Mouse (Mus musculus): ENCODE data around the gene Glis3. TPM values are rescaled to one million over a fixed set of nuclear protein-coding genes. Genes with fewer than 3 reads are reported as not detected.

Glis3 gene
- polyA plus RNA-seq, 1 experiment from 2014 or later = 3.4 TPM

DNA sequence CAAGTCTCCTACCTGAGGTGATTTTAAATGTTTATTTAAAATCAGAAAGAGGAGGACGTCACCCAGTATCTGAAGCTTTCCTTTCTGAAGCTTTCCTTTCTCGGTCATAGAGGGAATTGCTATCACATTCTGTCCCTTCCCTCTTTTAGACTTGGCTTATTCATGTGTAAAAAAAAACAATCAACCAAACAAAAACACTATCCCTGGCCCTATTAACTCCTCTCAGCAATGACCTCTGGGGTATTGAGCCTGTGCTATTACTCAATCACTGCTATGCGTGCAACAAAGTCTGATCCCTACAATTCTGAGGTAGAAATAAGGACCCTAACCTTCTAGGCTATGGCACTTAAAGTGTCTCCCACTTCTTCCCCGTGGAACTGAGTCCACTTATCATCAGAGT is 311.7 kb downstream of the Glis3 start:
- H3K36me3 ChIP-seq (ENCODE audit: control insufficient read depth, insufficient read depth, low read length) = no peaks in the 10 kb centered on the region
- H3K4me1 ChIP-seq (replicated peaks; ENCODE audit: control insufficient read depth, insufficient read depth, low read length) = no peaks in the 10 kb centered on the region; the same call in 1 of the 2 replicates
- H3K9ac ChIP-seq (ENCODE audit: low read length) = no peak overlapping the region
- no peak for DNase-seq (ENCODE audit: low spot score)
- no peak overlapping the region for H3K27ac ChIP-seq (ENCODE audit: low read depth, low read length)
- WGBS = 52% methylated on average over 4 of the region's 4 CpGs
- no peaks in the 10 kb centered on the region for H3K9me3 ChIP-seq (ENCODE audit: control insufficient read depth, low read length)
- H3K4me2 ChIP-seq (ENCODE audit: low read depth, low read length, severe bottlenecking) = no peak overlapping the region
- no peak for ATAC-seq (replicated peaks; ENCODE audit: low FRiP score)
- no peak overlapping the region for H3K4me3 ChIP-seq (ENCODE audit: low read depth, low read length)
- H3K27me3 ChIP-seq (ENCODE audit: control insufficient read depth, insufficient read depth, low read length) = no peaks in the 10 kb centered on the region; the same call in none of the 2 replicates

DNA sequence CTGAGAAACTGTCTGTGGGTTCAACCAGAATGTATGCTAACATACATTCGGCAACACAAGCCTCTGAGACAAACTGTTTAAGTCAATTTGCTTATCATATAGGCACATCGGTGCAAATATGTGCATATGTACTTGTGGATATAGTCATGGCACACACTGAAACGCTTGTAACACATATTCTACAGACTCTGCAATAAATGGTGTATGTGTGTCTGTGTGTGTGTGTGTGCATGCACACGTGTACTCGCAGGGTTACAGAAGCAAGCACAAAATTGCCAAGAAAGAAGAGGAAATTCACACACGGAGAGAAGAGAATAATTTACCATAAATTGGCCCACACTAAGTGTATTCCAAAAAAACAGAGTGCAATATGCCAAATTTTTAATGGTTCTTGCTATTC is 312.6 kb downstream of the Glis3 start:
- Histone ChIP-seq H3K4me3 (ENCODE audit: low read depth, low read length) (no peak overlapping the region), H3K36me3 (ENCODE audit: control insufficient read depth, insufficient read depth, low read length) (no peaks in the 10 kb centered on the region), H3K9ac (ENCODE audit: low read length) (no peak overlapping the region), H3K4me2 (ENCODE audit: low read depth, low read length, severe bottlenecking) (no peak overlapping the region), H3K9me3 (ENCODE audit: control insufficient read depth, low read length) (no peaks in the 10 kb centered on the region), H3K27me3 (ENCODE audit: control insufficient read depth, insufficient read depth, low read length) (no peaks in the 10 kb centered on the region; the same call in 1 of the 2 replicates), H3K27ac (ENCODE audit: low read depth, low read length) (no peak overlapping the region), H3K4me1 (replicated peaks; ENCODE audit: control insufficient read depth, insufficient read depth, low read length) (no peaks in the 10 kb centered on the region)
- no peak for DNase-seq (ENCODE audit: low spot score)
- ATAC-seq (replicated peaks; ENCODE audit: low FRiP score) = no peak
- 92% methylated on average over 6 of the region's 6 CpGs for WGBS

DNA sequence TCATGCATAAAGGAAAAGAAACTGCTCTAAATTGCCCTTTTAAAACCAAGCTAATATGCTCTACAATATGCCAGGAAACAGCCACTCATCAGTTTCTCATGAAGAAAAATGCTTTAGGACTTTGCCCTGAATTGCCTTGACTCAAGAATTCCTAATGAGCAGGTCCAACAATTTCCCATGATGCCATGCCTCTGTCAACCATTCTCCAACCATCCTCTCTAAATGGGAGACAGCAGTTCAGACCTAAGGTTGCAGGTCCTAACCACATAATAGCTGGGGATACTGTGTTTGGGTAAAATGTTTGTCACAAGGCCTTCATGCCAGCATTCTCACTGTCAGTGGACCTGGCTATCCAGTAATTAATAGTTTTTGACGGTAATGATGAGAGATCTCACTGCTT is 313.1 kb downstream of the Glis3 start:
- no peak for ATAC-seq (replicated peaks; ENCODE audit: low FRiP score)
- 73% methylated on average over 1 of the region's 1 CpGs for WGBS
- H3K27ac ChIP-seq (ENCODE audit: low read depth, low read length) = no peak overlapping the region
- no peaks in the 10 kb centered on the region for H3K36me3 ChIP-seq (ENCODE audit: control insufficient read depth, insufficient read depth, low read length)
- no peaks in the 10 kb centered on the region for H3K4me1 ChIP-seq (replicated peaks; ENCODE audit: control insufficient read depth, insufficient read depth, low read length)
- H3K4me3 ChIP-seq (ENCODE audit: low read depth, low read length) = no peak overlapping the region
- no peaks in the 10 kb centered on the region; the same call in 1 of the 2 replicates for H3K27me3 ChIP-seq (ENCODE audit: control insufficient read depth, insufficient read depth, low read length)
- no peaks in the 10 kb centered on the region for H3K9me3 ChIP-seq (ENCODE audit: control insufficient read depth, low read length)
- DNase-seq (ENCODE audit: low spot score) = no peak
- H3K4me2 ChIP-seq (ENCODE audit: low read depth, low read length, severe bottlenecking) = no peak overlapping the region
- H3K9ac ChIP-seq (ENCODE audit: low read length) = no peak overlapping the region

DNA sequence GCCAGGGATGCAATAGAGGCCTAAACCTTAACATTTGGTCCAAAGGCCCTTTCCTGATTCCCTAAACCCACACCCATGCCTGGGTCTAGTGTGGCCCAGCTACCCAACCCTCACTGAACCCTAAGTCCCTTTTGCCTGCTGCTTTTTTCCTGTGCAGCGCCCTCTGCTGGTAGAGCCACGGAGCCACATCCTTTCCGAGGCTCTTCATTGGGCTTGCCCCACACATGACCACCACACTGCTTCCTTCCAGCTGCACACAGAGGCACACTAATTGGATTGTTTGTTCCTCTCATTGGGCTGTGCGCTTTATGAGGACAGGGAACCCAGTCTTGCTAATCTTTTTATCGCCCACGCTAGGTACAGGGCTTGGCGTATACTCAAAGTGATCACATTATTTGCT is 314.0 kb downstream of the Glis3 start:
- ATAC-seq (replicated peaks; ENCODE audit: low FRiP score) (peak; percentile 75; the same call in 1 of the 2 replicates), DNase-seq (ENCODE audit: low spot score) (peak; percentile 82)
- 25% methylated on average over 7 of the region's 7 CpGs for WGBS
- H3K4me1 ChIP-seq (replicated peaks; ENCODE audit: control insufficient read depth, insufficient read depth, low read length) = no peaks in the 10 kb centered on the region
- H3K9me3 ChIP-seq (ENCODE audit: control insufficient read depth, low read length) = no peaks in the 10 kb centered on the region
- no peak overlapping the region for H3K4me2 ChIP-seq (ENCODE audit: low read depth, low read length, severe bottlenecking)
- no peak overlapping the region for H3K27ac ChIP-seq (ENCODE audit: low read depth, low read length)
- no peaks in the 10 kb centered on the region; the same call in 1 of the 2 replicates for H3K27me3 ChIP-seq (ENCODE audit: control insufficient read depth, insufficient read depth, low read length)
- H3K36me3 ChIP-seq (ENCODE audit: control insufficient read depth, insufficient read depth, low read length) = no peaks in the 10 kb centered on the region
- H3K9ac ChIP-seq (ENCODE audit: low read length) = no peak overlapping the region
- no peak overlapping the region for H3K4me3 ChIP-seq (ENCODE audit: low read depth, low read length)

DNA sequence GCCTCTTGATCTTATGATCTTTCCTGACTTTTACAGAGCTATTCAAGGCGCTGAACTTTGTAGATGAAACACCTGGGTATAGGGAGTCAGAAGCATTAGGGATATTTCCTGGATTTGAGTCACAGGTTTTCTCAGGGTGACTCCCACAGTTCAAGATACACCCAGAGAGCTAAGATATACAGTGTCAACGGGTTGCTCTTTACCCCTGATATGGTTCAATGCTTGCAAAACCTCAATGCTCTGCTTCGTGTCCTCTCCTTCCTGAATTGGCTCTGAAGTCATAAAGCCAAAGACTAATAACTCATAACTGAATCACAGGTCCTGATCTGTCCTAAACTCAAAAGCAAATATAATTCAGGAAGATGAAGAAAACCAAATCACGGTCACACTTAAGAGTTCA is 319.0 kb downstream of the Glis3 start:
- no peak overlapping the region for H3K4me3 ChIP-seq (ENCODE audit: low read depth, low read length)
- H3K27me3 ChIP-seq (ENCODE audit: control insufficient read depth, insufficient read depth, low read length) = no peaks in the 10 kb centered on the region
- no peaks in the 10 kb centered on the region for H3K36me3 ChIP-seq (ENCODE audit: control insufficient read depth, insufficient read depth, low read length)
- no peak for DNase-seq (ENCODE audit: low spot score)
- ATAC-seq (replicated peaks; ENCODE audit: low FRiP score) = no peak
- WGBS = 90% methylated on average over 4 of the region's 4 CpGs
- no peak overlapping the region for H3K4me2 ChIP-seq (ENCODE audit: low read depth, low read length, severe bottlenecking)
- no peaks in the 10 kb centered on the region for H3K9me3 ChIP-seq (ENCODE audit: control insufficient read depth, low read length)
- H3K4me1 ChIP-seq (replicated peaks; ENCODE audit: control insufficient read depth, insufficient read depth, low read length) = no peaks in the 10 kb centered on the region
- no peak overlapping the region for H3K9ac ChIP-seq (ENCODE audit: low read length)
- no peak overlapping the region for H3K27ac ChIP-seq (ENCODE audit: low read depth, low read length)

DNA sequence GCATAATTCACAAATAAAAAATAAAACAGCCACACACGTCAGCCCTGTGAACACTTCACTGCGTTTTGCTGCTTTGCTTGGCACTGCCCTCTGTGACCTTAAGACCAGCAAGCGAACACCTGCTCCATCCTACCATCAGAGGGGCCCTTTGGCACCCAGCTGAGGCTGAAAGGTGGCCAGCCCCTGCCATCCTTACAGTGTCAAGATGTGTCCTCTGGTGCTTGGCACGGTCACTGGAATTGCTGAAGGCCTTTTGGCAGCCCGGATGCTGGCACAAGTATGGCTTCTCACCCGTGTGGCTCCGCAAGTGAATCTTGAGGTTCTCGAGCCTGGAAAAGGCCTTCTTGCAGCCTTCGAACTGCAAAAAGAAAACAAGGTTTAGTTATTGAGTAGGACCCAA is 322.3 kb downstream of the Glis3 start:
- H3K4me1 ChIP-seq (replicated peaks; ENCODE audit: control insufficient read depth, insufficient read depth, low read length) = peaks cover 6% of the 10 kb centered on the region; the same call in 1 of the 2 replicates
- H3K36me3 ChIP-seq (ENCODE audit: control insufficient read depth, insufficient read depth, low read length) = no peaks in the 10 kb centered on the region
- 89% methylated on average over 9 of the region's 9 CpGs for WGBS
- H3K27me3 ChIP-seq (ENCODE audit: control insufficient read depth, insufficient read depth, low read length) = 0 out of 2 replicates have a peak, but pooled peaks cover 2% of the 10 kb centered on the region
- no peak for ATAC-seq (replicated peaks; ENCODE audit: low FRiP score)
- no peak overlapping the region for H3K4me2 ChIP-seq (ENCODE audit: low read depth, low read length, severe bottlenecking)
- H3K4me3 ChIP-seq (ENCODE audit: low read depth, low read length) = no peak overlapping the region
- no peak overlapping the region for H3K9ac ChIP-seq (ENCODE audit: low read length)
- no peaks in the 10 kb centered on the region for H3K9me3 ChIP-seq (ENCODE audit: control insufficient read depth, low read length)
- DNase-seq (ENCODE audit: low spot score) = no peak
- H3K27ac ChIP-seq (ENCODE audit: low read depth, low read length) = no peak overlapping the region

DNA sequence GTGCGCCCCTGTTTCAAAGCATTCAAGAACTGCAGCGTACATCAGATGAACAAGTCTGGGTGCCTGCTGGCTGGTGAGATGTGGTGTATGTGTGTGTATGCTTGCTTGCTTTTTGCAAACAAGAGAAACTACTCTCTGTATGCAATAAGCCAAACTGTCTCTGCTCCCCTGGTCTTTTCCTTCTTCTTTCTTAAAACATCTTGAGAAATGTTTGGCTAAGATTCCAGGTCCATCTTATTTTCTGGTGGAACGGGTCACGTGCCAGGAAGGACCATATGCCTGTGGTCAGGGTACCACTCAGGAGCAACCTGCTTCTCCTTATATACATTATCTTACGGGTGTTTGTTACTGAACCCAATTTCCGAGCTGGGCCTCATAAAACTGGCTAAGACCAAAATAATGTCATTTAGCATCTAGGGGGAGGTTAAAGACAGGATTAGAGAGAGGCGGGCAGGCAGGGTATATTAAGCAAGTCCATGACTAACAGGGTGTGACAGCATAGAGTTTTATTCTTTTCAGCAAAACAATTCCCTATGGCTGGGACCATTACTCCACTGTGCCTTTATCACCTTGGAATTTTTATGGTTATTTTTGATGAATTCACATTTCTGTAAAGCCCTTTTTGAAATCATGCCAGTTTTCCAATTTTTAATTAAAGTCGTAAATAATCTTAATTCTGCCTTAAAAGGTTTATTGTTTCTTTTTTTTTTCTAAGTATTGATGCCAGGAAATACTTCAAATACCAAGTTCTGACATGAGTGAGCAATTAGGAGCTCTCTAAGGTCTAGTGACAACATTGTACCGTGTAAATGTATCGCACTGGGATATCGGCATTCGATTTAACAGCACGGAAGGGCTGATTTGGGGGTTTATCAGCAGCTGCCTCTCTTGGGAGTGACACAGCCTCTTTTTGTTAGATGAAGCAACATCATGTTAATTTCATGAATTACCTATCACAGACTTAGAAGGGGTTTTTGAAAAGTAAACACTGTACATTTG is 328.5 kb downstream of the Glis3 start:
- 72% methylated on average over 13 of the region's 13 CpGs for WGBS
- ATAC-seq (replicated peaks; ENCODE audit: low FRiP score) (no peak), DNase-seq (ENCODE audit: low spot score) (peak; percentile 44)
- H3K27ac ChIP-seq (ENCODE audit: low read depth, low read length) = no peak overlapping the region
- H3K4me2 ChIP-seq (ENCODE audit: low read depth, low read length, severe bottlenecking) = no peak overlapping the region
- H3K27me3 ChIP-seq (ENCODE audit: control insufficient read depth, insufficient read depth, low read length) = peaks cover 4% of the 10 kb centered on the region; the same call in 1 of the 2 replicates
- H3K4me1 ChIP-seq (replicated peaks; ENCODE audit: control insufficient read depth, insufficient read depth, low read length) = peaks cover 8% of the 10 kb centered on the region
- no peaks in the 10 kb centered on the region for H3K9me3 ChIP-seq (ENCODE audit: control insufficient read depth, low read length)
- H3K4me3 ChIP-seq (ENCODE audit: low read depth, low read length) = no peak overlapping the region
- H3K36me3 ChIP-seq (ENCODE audit: control insufficient read depth, insufficient read depth, low read length) = no peaks in the 10 kb centered on the region
- H3K9ac ChIP-seq (ENCODE audit: low read length) = no peak overlapping the region

DNA sequence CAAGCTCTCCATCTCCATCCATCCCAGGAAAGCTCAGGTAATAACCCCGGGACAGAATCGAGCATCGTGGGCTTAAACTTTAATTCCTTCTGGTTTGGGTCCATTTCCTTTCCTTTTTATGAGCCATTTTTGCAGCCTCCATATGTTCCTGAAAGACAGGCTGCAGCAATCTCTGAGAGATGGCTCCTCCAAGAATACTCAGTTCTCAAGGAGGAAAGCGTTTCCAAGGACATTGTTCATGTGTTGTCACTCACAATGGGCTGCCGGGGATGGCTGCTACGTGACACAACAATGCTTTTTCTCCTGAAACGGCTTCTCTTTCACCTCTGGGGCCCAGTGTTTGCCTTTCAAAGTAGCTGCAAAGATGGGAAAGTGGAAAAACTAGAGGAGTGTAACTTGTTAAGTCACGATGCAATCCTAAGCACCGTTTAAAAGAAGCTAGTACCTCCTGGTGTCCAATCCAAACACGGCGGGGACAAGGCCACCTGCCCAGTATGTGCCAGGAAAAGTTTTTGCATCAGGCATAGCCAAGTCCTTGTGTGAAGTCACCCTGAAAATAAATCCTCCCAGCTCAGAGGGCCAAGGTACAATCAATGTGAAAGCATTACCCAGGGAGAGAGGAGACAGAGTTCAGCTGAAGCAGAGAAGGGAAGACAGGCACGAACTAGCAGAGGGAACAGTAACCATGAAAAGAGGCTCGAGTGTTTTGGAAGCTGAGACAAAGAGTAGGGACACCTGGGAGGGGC is 332.6 kb downstream of the Glis3 start:
- no peak for ATAC-seq (replicated peaks; ENCODE audit: low FRiP score)
- Histone ChIP-seq H3K4me1 (replicated peaks; ENCODE audit: control insufficient read depth, insufficient read depth, low read length) (peaks cover 2% of the 10 kb centered on the region), H3K27ac (ENCODE audit: low read depth, low read length) (no peak overlapping the region), H3K9ac (ENCODE audit: low read length) (no peak overlapping the region), H3K4me2 (ENCODE audit: low read depth, low read length, severe bottlenecking) (no peak overlapping the region), H3K36me3 (ENCODE audit: control insufficient read depth, insufficient read depth, low read length) (no peaks in the 10 kb centered on the region), H3K27me3 (ENCODE audit: control insufficient read depth, insufficient read depth, low read length) (peaks cover 2% of the 10 kb centered on the region; the same call in 1 of the 2 replicates), H3K4me3 (ENCODE audit: low read depth, low read length) (no peak overlapping the region), H3K9me3 (ENCODE audit: control insufficient read depth, low read length) (no peaks in the 10 kb centered on the region)
- no peak for DNase-seq (ENCODE audit: low spot score)
- 48% methylated on average over 13 of the region's 13 CpGs for WGBS

All from forebrain, embryonic 11.5 days (tissue).